Mouse (Mus musculus) CD8-positive naive resting alpha-beta T cell, adult 2 months (primary cell): ENCODE measurements around the gene Ano2.

Experiments used
- DNase-seq, 2 experiments: peaks; one replicate each; pipeline ENCODE4 v3.0.0; 2022; ENCODE audit warnings: low read depth in 2 of 2, low spot score in 2 of 2

Gene Ano2

GRCm38 (mm10) chr6:125737511-125738285, 47.5 kb downstream of the Ano2 start:
- no peak for DNase-seq

DNA sequence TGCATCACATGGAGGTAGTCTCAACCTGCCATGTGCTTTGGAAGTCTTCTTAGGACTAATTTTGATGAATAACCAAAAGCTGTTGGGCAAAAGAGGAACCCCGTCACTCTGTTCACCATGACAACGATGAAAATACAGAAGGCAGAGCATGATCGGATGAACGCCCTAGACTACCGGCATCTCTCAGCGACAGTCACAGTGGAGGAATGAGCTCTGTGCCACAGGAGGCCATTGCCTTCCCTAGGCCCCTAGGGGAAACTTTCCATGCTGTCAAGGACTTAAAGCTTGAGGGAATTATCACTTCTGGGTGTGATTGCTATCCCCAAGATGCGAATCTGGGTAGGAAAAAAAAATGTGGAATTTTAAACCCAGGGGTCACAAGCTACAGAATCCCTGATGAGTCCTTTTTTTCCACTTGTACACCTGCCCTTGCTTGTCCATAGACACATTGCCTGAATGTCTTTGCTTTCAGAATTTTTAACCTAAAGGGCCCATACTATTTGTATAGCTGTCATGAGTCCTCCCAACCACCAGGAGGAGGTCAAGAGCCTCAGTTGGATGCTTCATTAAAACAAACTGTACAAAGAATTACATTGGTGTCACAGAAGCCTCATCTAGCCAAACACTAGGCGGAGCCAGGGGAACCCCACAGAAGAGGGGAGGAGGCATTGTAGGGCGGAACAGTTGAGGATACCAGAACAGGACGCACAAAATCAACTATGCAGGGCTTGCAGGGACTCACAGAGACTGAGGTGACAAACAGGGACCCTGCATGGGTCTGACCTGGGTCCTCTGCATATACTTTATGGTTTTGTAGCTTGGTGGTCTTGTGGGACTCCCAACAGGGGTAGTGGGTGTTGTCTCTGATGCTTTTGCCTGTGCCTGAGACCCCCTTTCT, 53.2 kb downstream of the Ano2 start:
- DNase-seq: no peak

- DNase-seq: no peak
Measured at GRCm38 (mm10) chr6:125747322-125747930, 57.2 kb downstream of the Ano2 start.

DNA sequence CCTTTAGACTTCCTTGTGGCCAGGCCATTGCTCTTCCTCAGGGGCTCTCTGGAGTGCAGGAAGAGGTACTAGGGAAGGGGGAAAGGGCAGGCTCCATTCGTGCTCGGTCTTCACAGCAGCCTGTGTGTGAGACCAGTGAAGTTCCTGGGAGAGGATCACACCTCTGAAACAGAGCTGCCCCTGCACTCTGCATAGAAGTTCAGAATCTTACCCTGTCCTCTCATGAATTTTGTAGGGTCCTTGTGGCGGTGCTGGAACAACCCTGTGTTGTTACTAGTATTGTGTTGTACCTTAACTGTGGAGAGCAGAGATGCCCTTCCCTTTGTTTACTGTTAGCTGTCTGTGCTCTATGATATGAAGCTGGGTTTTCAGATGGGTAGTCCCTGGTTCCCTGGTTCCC, 58.4 kb downstream of the Ano2 start:
- no peak for DNase-seq

- DNase-seq: no peak
Measured at GRCm38 (mm10) chr6:125762851-125763519, 72.8 kb downstream of the Ano2 start.

DNA sequence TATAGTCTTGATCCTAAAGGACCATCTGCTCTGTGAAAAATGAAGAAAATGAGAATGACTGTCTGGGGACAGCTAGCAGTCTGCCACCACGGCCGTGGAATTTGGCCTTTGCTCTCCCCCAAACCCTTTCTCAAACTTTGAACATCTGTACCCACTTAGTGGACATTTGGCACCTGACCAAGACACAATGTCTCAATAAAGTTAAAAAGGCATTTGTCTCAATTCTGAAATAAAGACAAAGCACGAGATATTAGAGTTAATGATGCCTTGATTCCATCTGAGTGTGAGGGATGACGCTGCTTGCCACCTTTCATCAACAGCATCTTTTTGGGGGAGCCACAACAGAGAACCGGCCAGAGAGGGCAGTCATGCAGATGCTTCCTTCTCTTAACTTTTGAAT, 83.0 kb downstream of the Ano2 start:
- DNase-seq: no peak

- no peak for DNase-seq
Measured at GRCm38 (mm10) chr6:125776291-125776690, 86.1 kb downstream of the Ano2 start.

DNA sequence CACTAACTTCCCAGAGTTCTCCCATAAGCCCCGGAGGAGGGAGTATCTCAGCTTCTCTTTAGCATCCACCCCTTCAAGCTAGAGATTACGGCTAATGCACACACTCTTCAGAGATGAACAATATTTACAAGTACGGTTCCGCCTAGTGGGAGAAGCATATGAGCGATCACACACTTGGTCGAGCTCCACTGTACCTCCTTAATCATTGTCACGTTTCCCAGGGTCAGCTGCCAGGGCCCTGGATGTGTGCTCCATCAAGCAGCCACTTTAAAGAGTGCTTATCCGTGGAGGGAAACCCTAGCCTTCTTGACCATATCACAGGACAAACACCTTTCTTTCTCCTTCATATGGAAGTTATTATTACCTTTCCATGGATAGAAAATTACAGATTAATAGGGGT, 112.7 kb downstream of the Ano2 start:
- no peak for DNase-seq

DNA sequence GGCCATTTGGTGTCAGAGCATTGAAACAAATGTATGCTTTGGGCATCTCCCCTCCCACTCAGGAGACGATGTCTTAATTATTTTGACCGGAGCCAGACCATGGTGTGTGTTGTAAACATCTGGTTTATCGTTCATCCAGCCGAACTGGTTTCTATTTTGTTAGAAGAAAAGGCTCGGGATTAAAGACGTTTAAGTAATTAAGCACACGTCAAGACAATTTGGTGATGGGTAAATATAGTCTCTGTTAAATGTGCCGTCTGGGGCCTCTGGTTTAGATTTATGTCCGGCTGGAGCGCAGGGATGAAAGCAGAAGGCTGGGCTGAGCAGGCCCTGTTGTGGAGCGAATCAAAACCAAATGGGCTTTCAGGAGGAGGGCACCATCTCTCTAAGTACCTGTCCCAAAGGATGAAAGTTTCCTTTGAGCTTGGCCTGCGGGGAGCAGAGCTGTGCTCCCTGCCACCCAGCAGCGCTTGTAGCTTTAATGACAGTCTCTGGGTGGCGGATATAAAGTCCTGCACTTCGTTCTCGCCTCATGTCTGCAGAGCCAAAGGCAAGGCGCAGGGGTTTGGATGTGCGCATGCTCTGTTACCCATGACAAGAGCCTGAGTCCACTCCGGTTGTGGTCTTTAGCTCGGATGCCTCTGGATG, 113.3 kb downstream of the Ano2 start:
- DNase-seq: no peak

- no peak for DNase-seq
Measured at GRCm38 (mm10) chr6:125808996-125809649, 118.9 kb downstream of the Ano2 start.

DNA sequence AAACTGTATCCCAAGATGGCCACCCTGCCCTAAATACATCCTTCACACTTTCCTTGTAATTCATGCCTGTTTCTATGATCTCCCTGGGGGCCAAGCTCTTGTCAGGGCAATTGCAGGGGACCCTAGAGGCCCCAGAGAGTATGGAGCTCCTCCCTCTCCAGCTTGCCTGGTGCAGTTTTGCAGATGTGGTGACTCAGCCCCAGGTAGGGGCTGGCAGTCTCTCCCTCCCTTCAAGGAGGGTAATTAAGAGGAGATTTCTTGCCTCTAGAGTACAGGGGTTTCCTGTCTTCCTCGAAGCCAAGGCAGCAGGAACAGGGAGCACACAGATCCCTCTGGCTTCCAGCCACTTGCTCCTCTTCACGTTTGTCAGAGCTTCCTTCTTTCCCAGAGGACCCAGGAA, 121.2 kb downstream of the Ano2 start:
- DNase-seq: no peak

GRCm38 (mm10) chr6:125838121-125838520, 147.9 kb downstream of the Ano2 start:
- DNase-seq: no peak

- DNase-seq: no peak
Measured at GRCm38 (mm10) chr6:125841284-125841683, 151.1 kb downstream of the Ano2 start.

DNA sequence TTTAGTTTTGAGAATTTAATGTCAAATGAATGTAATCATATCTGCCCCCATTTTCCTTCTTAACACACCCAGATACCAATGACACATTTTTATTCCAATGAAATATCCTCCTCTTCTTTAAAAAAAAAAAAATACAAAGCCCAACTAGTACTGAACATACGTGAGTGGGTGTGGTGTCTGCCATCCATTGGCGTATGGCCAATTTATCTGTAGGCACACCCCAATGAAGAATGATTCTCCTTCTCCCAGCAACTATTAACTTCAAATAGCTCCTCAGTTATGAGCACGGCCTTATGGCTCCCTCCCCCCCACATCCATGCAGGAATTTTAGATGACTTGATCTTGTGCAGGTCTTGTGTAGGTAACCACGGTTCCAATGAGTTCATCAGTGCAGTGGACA, 161.0 kb downstream of the Ano2 start:
- no peak for DNase-seq

DNA sequence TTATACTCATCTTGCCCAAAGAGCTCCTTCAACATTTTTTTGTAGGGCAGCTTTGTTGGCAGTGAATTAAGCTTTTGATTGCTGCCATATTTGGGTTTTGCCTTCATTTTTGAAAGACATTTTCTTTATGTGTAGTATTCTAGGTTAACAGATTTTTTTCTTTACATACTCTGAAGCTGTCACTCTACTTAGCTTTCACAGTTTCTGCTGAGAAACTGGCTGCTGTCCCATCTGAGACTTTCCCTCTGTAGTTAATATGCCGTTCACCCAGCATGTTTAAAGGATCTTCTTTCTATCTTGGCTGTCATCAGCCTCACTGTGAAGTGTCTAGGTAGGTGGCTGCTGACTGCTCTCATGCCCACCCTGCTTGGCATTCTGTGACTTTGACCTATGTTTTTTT, 168.1 kb downstream of the Ano2 start:
- no peak for DNase-seq

DNA sequence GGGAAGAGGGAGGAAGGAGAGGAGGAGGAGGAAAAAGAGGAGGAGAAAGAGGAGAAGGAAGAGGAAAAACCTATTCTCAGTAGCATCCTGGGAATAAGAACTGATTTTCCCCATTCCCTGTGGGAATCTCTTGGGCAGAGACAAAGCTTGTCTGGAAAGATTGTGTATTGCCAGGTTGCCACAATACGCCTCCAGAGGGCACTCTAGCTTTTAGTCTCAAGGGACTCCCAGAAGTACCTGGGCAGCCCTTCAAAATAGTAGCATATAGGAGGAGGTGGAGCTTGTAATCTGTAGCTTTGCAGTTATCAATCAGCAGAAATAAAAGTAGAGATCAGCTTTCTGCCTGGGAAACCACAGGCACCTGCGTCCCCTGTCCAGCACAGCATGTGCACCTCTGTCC, 178.3 kb downstream of the Ano2 start:
- no peak for DNase-seq

DNA sequence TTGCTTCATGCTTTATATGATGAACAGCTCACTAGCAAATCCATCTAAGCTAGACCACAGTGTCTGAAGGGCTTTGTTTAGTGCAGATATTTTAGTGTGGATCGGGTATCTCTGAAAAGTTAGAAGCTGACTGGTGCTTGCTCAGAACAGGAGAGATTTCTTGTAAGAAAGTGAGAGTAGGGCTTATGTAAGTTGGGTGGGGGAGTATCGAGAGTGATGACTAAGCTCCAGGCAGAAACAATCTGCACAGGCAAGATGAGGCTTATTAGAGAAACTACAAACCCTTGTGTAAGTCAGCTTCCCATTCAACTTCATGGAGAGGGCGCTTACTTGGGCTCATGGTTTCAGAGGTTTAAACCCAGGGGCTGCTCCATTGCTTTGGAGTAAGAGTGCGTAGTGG, 181.3 kb downstream of the Ano2 start:
- DNase-seq: no peak

DNA sequence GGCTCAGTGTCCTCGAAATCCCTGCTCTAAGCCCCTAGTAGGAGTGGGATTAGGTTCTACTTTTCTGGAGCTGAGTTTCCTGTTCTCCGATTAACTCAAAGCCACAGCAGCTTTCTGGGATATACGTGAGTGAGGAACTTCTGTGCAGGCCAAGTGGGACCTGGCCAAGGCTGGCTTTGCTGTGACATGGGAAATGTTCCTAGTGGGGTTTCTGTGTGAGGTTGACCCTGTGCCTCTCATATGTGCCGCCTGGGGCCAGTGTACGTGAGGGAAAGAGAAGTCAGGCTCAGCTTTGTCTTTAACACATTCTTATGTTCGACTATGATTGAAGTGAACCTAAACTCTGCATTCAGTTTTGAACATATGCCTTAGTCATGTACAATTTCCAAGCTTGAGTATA, 184.5 kb downstream of the Ano2 start:
- DNase-seq: no peak

DNA sequence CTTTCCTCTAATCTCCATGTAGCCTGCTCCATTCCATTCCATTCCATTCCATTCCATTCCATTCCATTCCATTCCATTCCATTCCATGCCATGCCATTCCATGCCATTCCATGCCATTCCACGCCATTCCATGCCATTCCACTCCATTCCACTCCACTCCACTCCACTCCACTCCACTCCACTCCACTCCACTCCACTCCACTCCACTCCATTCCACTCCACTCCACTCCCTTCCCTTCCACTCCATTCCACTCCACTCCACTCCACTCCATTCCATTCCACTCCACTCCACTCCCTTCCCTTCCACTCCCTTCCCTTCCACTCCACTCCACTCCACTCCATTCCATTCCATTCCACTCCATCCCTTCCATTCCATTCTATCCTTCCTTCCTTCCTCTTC, 186.7 kb downstream of the Ano2 start:
- DNase-seq: no peak

DNA sequence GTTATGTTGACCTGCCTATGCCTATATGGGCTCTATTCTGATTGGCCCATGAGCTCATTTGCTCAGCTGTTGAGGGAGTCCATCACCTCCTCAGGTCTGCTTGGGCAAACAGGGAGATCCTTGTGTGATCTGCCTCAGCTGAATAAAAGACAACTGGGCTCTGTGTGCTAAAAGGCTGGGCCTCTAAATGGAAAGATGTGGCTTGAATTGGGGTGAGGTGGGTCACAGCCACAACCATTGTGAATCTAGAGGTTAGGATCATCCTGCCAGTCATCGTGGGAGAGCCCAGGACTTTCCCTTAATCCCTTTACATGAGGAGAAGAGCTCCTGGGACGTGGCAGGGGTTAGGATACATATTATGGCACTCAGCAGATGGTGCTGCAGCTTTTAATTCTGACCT, 188.5 kb downstream of the Ano2 start:
- no peak for DNase-seq
